Mouse (Mus musculus) E14TG2a.4 (cell line): ENCODE data around the gene Sema3b.
"Not testable (repeated sequence)": the region's sequence is repeated elsewhere in the genome, so short reads cannot be mapped to it uniquely, and the experiment has no call there.

Experiments
- H3K27me3 ChIP-seq: 2 replicates; pipeline ENCODE4 v1.6.1; 2014; ENCODE audit warnings: low read length, control low read depth; ENCODE audit not compliant: insufficient read depth
- H3K36me3 ChIP-seq: 2 replicates; pipeline ENCODE4 v1.6.1; 2014; ENCODE audit warnings: low read length, control low read depth; ENCODE audit not compliant: insufficient read depth
- H3K4me1 ChIP-seq: replicated peaks from 2 replicates; pipeline ENCODE4 v1.6.1; 2014; ENCODE audit warnings: low read depth, low read length, control low read depth
- H3K4me3 ChIP-seq: replicated peaks from 2 replicates; pipeline ENCODE4 v1.5.1; 2014; ENCODE audit warnings: mild to moderate bottlenecking, low read length
- H3K9me3 ChIP-seq: 2 replicates; pipeline ENCODE4 v1.6.1; 2014; ENCODE audit warnings: low read length, control low read depth
- CTCF ChIP-seq: conservative IDR thresholded peaks from 2 replicates; pipeline ENCODE4 v1.5.1; 2014; ENCODE audit warnings: low read length
- NANOG ChIP-seq: IDR thresholded peaks from 2 replicates; pipeline ENCODE4 v1.6.1; 2014; ENCODE audit warnings: borderline replicate concordance, low read length, mixed read lengths
- POU5F1 ChIP-seq: IDR thresholded peaks from 2 replicates; pipeline ENCODE4 v1.6.1; 2014; ENCODE audit warnings: low read length, borderline replicate concordance

Sema3b gene

GRCm38 (mm10) chr9:107567702-107568319, 41.2 kb downstream of the Sema3b start, which contains the start of gene Hyal2:
Hyal2 (plus strand) TSS chr9:107567945.
- TF ChIP-seq NANOG: no peak
- TF ChIP-seq CTCF: no peak
- no peak for TF ChIP-seq POU5F1

GRCm38 (mm10) chr9:107566855-107567254, 42.2 kb downstream of the Sema3b start:
- Histone ChIP-seq H3K4me1 (peaks cover 80% of the 10 kb centered on the region), H3K4me3 (no peak overlapping the region), H3K27me3 (peaks cover 28% of the 10 kb centered on the region), H3K36me3 (peaks cover 33% of the 10 kb centered on the region), H3K9me3 (no peaks in the 10 kb centered on the region)
- TF ChIP-seq POU5F1: no peak
- TF ChIP-seq CTCF: no peak
- no peak for TF ChIP-seq NANOG

More at GRCm38 (mm10) chr9:107567702-107568319, 41.2 kb downstream of the Sema3b start, which contains the start of gene Hyal2:
- H3K9me3 ChIP-seq: no peaks in the 10 kb centered on the region
- H3K4me3 ChIP-seq: peak within 1 kb of the TSS; percentile 89
- H3K27me3 ChIP-seq: peaks cover 28% of the 10 kb centered on the region
- H3K4me1 ChIP-seq: peaks cover 76% of the 10 kb centered on the region
- peaks cover 37% of the 10 kb centered on the region for H3K36me3 ChIP-seq

DNA sequence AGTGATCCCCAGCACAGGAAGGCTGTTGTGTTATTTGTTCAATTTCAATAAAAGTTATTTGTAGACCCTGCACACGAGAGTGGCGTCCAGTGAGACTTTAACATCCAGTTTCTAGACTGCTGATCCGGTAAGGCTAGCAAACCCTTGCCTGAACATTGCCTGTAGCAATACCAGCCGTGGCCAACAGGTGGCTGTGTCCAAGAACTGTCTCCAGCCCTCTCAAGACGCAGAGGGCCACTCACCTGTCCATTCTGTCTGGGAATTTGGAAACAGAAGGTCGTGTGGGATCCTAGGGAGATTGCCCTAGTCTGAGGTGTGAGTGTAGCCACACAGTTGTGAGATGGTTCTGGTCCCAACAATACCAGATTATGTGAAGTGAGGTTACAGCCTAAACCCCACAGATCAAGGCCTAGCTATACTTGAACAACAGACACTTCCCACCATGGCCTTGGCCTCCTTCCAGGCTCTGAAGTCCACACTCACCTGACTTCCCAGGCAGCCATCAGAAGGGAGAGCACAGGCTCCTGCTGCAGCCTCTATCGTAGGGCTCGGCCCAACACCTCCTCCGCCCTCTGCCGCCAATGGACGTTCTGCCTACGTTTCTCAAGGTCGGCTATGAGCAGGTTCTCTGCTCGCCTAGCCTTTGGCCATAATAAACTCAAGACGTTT, 42.9 kb downstream of the Sema3b start:
- Histone ChIP-seq H3K36me3 (peaks cover 33% of the 10 kb centered on the region), H3K27me3 (peaks cover 27% of the 10 kb centered on the region), H3K4me3 (no peak overlapping the region), H3K4me1 (peaks cover 78% of the 10 kb centered on the region), H3K9me3 (no peaks in the 10 kb centered on the region)
- TF ChIP-seq NANOG (no peak), CTCF (peak; percentile 91)

DNA sequence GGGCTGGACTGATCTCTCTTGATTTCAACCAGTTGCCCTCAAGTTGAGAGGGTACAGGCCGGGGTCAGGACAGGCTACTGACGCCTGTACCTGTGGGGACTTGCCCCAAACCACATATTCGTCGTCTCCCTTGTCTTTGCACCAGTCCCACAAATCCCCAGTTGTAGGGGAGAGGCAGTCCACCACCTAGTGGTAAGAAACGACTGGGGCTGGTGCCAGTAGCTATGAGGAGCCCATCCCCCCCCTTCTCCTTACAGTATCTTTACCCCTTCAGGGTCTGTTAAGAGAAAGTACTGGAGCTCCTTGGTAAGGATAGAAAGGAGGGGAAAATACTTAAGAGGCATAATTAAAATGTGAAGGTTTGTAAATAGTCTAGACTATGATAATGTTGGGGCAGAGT, 43.5 kb downstream of the Sema3b start:
- H3K36me3 ChIP-seq: peaks cover 35% of the 10 kb centered on the region
- not testable (repeated sequence) for H3K9me3 ChIP-seq
- H3K4me1 ChIP-seq: peaks cover 72% of the 10 kb centered on the region
- peak overlapping the region; percentile 17; the same call in 1 of the 2 replicates for H3K4me3 ChIP-seq
- peaks cover 21% of the 10 kb centered on the region for H3K27me3 ChIP-seq

DNA sequence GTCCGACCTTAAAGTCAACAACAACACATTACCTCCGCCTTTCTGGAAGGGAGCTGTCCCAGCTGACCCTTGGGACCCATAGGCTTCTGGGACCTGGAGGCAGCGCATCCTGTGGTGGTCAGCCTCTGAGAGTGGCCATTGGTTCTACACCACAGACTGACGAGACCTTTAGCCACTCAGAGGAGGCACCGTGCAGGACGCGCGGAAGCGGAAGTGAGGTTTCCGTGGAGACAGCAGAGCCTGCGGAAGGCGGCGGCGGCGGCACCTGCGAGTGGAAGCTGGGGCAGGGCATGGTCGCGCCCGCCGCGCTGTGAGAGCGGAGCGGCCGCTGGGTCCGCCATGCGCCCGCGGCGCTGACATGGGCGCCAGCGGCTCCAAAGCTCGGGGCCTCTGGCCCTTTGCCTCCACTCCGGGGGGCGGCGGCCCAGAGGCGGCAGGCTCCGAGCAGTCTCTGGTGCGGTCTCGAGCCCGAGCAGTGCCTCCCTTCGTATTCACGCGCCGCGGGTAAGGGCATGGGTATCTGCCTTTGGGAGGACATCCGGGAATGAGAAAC, 45.9 kb downstream of the Sema3b start, which contains the start of gene Tusc2:
Tusc2 (plus strand) TSS at position 227 of the 553 bp plus-strand sequence.
- no peaks in the 10 kb centered on the region for H3K9me3 ChIP-seq
- peak within 1 kb of the TSS; percentile 96 for H3K4me3 ChIP-seq
- peaks cover 59% of the 10 kb centered on the region for H3K36me3 ChIP-seq
- TF ChIP-seq CTCF: no peak
- peaks cover 10% of the 10 kb centered on the region; the same call in 1 of the 2 replicates for H3K27me3 ChIP-seq
- peaks cover 57% of the 10 kb centered on the region for H3K4me1 ChIP-seq

DNA sequence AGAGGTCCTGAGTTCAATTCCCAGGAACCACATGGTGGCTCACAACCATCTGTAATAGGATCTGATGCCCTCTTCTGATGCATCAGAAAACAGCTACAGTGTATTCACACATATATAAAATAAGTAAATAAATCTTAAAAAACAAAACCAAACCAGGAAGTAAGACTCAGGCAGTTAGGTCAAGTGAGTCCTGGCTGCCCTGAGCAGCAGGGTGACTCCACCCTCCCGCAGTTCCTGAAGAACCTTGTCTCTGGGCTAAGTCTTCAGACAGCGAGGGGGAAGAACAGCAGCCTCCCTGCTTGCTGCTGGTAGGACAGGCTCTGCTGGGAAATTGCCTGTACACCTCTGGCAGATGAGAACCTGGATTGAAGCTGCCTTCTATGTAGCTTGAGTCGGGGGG, 52.7 kb downstream of the Sema3b start:
- Histone ChIP-seq H3K9me3 (no peaks in the 10 kb centered on the region), H3K4me3 (no peak overlapping the region), H3K27me3 (peaks cover 23% of the 10 kb centered on the region), H3K36me3 (peaks cover 51% of the 10 kb centered on the region), H3K4me1 (peaks cover 53% of the 10 kb centered on the region)
- TF ChIP-seq POU5F1: no peak
- no peak for TF ChIP-seq CTCF
- no peak for TF ChIP-seq NANOG

DNA sequence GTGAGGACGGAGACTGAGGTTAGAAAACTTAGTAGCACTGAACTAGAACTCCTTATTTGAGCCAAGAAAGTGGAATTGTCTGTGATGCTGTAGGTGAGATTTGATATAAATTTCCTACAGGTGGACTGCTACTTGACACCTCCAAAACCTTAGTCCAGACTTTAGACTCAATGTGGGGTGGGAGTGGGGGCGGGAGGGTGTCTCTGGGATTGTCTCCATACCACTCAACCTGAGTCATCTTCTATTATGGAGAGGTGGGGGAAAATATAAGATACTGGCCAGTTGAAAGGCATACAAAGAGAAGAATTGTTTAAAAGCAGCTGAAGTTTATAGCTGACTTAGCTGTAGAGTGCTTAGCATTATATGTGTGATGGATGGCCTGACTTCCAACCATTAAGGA, 53.3 kb downstream of the Sema3b start:
- TF ChIP-seq CTCF: no peak
- TF ChIP-seq NANOG: no peak
- TF ChIP-seq POU5F1: no peak
- peaks cover 30% of the 10 kb centered on the region for H3K27me3 ChIP-seq
- peak overlapping the region; percentile 87 for H3K4me3 ChIP-seq
- H3K9me3 ChIP-seq: no peaks in the 10 kb centered on the region
- peaks cover 44% of the 10 kb centered on the region for H3K36me3 ChIP-seq
- peaks cover 56% of the 10 kb centered on the region for H3K4me1 ChIP-seq

DNA sequence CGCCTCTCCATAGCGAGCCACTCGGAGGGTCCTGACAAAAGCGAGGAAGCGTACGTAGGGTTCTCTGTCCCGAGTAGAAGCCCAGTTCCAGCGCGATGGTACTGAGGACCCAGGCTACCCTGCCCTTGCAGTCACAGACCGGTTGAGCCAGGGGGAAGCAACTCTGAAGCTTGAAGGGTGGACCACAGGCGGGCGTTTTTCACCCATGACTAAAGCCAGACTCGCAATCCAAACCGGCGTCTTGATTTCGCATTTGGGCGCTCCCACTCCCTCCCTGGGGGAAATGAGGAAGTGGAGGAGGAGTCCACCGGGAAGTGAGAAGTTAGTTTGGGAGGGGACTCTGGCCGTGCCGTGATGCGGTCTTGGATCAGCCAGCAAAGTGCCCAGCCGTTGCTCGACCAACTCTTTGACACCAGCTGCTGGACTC, 54.0 kb downstream of the Sema3b start:
- H3K4me1 ChIP-seq: peaks cover 62% of the 10 kb centered on the region
- peaks cover 37% of the 10 kb centered on the region for H3K36me3 ChIP-seq
- peaks cover 36% of the 10 kb centered on the region for H3K27me3 ChIP-seq
- TF ChIP-seq NANOG (no peak), POU5F1 (no peak), CTCF (no peak)
- peak overlapping the region; percentile 87 for H3K4me3 ChIP-seq
- H3K9me3 ChIP-seq: no peaks in the 10 kb centered on the region

DNA sequence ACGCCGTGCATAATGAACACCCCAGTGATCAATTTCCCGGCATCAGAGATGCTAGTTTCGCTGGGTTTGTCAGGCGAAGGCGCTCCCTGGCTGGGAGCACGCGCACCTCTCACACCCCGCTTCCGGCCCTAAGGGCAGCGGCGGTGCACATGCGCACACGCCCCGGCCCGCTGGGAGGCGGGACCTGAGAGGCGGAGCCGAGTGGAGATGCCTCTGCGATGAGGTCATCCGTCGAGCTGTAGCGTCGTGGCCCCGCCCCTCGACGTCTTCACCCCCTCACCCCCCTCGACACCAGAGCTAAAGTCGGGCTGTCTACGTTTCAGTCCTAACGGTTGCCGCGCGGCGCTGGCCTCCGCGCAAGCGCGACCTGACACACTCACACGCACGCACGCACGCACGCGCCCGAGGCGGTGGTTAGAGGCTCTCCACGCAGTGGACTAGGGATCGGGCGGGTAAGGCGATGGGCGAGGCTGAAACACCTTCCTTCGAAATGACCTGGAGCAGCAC, 54.7 kb downstream of the Sema3b start:
- peak overlapping the region; percentile 87 for H3K4me3 ChIP-seq
- H3K4me1 ChIP-seq: peaks cover 69% of the 10 kb centered on the region
- H3K9me3 ChIP-seq: no peaks in the 10 kb centered on the region
- no peak for TF ChIP-seq POU5F1
- TF ChIP-seq NANOG: no peak
- no peak for TF ChIP-seq CTCF
- H3K36me3 ChIP-seq: peaks cover 31% of the 10 kb centered on the region
- H3K27me3 ChIP-seq: peaks cover 43% of the 10 kb centered on the region
